Mouse (Mus musculus) layer of hippocampus, adult 11-12 months (tissue): ENCODE results near the gene Kdm4b.

Experiments
- DNase-seq: peaks from one replicate; pipeline ENCODE4 v3.0.0; 2022; ENCODE audit warnings: low spot score

Kdm4b gene

GRCm38 (mm10) chr17:56325450-56326152 is at the start of gene Kdm4b:
Gene Kdm4b (plus strand): TSS chr17:56326062.
- DNase-seq = peak; percentile 99

GRCm38 (mm10) chr17:56276643-56277566 is 49.0 kb upstream of the Kdm4b start, which contains the start of gene Ticam1:
Gene Ticam1 (minus strand): TSS chr17:56276786.
- DNase-seq = peak; percentile 87

DNA sequence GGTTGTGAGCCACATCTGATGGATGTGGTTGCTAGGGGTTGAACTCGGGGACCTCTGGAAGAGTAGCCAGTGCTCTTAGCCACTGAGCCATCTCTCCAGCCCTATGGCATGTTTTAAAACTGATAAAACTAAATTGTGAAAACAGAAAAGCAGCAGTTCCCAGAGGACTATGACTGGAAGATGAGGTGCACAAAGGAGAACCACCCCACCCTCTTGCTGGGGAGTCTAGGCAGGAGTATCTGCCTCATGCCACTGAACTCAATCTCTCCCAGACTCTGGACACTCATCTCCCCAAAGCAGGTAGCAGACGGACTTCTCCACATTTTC is 48.3 kb upstream of the Kdm4b start:
- DNase-seq = no peak

DNA sequence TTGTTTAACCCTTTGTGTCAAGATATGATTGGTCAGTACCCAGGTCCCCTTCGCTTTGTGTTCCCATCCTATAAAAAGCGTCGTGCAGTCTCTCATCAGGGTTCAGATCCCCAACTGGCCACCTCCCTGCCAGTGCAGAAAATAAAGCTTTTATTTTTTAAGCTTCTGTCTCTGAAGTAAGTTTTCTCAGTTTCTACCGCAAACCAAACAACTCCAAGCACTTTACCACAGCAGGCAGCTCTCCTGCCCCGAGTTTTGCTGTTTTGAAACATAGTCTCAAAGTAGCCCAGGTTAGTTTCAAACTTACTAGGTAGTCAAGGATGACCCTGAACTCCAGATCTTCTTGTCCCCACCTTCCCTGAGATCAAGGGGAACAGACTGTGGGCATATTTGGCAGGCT is 47.5 kb upstream of the Kdm4b start:
- DNase-seq = no peak

GRCm38 (mm10) chr17:56279481-56280155 is 46.2 kb upstream of the Kdm4b start:
- DNase-seq = no peak

DNA sequence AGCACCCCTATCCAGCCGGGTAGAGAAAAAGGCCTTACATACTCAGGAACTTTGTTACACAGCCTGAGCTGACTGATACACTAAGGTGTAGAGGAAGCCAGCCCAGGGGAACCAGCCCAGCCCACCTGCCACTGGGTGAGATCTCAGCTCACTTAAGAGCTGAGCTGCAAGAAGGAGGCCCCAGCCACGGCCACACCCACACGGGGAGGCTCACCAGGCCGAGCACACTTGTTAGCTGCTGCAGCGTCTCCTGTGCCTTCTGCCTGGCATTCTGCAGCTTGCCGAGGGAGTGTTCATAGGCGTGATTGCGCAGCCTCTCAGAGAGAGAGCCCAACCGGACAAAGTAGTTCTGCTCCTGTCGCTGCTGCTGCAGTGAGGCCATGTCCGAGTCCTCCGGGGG is 44.7 kb upstream of the Kdm4b start:
- no peak for DNase-seq

DNA sequence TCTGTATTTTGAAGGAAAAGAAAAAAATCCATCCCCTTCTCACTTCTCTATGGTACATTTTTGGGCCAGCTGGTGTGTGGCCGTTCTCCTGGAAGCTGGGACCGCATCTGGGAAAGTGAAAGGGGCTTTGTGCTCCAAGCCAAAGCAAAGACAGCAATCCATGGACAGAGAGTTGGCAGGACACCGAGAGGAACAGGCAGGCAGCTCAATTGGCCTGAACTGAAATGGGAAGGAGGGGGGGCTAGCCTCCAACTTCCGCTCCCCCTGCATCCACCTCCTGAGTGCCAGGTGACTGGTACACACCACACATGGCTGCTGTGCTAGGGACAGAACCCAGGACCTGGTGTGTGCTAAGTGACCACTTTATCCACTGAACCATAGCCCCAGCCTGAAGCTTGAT is 43.1 kb upstream of the Kdm4b start:
- DNase-seq = no peak

GRCm38 (mm10) chr17:56283316-56283715 is 42.5 kb upstream of the Kdm4b start:
- no peak for DNase-seq

GRCm38 (mm10) chr17:56285995-56286394 is 39.9 kb upstream of the Kdm4b start:
- DNase-seq = no peak

GRCm38 (mm10) chr17:56287830-56288229 is 38.0 kb upstream of the Kdm4b start:
- no peak for DNase-seq

DNA sequence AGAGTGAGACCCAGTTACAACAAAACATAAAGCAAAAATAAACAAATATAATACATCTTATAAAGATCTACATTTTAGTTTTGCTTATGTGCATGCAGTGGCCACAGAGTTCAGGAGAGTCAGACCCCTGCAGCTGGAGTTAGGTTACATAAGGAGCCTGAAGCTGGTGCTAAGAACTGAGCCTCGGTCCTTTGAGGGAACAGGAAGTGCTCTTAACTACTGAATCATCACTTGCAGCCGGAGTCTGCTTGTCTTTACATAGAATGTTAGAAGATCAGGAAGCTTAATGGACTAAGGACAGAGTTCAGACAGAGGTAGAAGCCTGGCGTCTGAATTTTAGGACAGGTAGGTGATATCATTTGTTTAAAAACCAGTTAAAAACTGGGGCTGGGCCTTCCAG is 37.0 kb upstream of the Kdm4b start:
- DNase-seq = no peak

- DNase-seq = no peak
These were observed 36.2 kb upstream of the Kdm4b start for GRCm38 (mm10) chr17:56289371-56290331.

DNA sequence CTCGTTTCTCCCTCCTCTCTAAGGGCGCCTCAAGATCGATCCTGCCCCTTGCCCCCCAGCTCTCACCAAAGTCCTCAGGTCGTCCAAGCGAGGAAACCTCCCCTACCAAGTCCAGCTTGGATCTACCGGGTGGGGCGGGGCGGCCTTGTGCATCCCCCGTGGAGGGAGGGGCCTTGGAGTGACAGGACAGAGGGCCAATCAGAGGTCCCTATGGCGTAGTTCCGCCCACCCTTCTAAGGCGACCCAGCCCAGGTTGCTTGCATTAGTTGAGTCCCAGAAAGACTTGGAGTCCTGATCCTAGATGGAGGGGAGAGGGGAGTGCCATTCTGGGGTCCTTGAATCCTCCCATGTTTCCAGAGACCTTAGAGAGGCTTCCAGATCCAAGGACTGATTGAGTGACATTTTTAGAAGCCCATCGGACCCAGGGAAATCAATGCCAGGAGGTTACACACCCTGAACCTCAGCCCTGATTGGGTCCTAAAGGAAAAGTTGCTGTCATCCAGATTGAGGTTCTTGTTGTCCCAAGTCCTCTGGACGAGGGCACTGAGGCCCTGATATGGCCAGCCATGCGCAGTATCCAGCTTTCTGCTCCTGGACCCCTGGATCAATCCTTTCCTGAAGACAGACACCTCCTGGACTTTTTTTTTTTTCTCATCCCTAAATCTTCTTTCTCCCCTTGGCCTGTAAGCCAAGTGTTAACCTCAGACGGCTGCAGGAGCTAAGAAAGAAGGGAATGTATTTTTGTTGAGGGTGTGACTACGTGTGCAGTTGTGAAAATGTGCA is 35.3 kb upstream of the Kdm4b start:
- DNase-seq = peak; percentile 85

DNA sequence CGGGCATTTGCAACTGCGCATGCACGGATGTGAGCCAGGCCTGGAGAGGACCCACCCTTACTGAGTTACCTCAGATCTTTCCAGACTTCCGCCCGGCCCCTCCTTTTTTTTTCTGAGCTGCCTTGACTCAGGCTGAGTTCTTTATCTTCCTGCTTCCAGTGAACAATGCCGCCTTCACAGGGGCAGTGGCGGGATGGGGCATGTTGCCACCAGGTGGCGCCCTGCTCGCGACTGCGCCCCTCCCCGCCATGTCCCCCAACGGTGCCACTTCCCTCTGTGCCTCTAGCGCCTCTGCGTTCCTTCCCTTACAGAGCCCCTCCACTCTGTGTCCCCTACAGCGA is 34.7 kb upstream of the Kdm4b start:
- DNase-seq = peak; percentile 81

GRCm38 (mm10) chr17:56291826-56292475 is 33.9 kb upstream of the Kdm4b start:
- DNase-seq = no peak

DNA sequence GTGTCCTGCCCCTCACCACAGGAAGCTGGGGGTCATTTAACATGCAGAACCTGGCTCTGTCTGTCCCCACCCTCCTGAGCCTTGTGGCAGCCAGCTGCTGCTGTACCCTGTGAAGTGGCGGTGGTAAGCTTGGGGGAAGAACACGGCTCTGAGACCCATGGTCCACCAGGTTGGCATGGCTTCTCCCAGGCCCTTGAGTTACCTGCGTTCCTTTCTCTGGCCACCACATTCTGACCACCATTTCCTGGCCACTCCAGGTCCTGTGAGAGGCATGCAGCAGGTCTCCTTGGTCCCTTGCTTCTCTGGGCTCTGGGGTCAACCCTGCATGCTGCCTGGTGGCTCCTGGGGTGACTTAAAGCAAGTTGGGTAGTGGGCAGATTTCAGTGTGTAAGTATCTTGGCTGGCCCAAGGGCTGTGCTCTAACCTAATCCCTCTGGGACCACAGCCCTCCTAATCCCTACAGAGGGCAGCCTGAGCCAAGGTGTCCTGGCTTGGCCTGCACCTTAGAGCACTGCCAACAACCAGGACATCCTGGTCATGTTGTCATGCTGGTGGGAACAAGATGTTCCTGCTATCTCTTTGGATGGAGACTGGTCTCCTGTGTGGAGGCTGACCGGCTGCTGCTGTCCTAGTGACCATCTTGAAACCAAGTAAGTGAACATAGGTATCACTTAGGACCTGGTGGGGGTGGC is 33.2 kb upstream of the Kdm4b start, which contains the start of gene Plin3:
Gene Plin3 (minus strand): TSS at position 343 of the 692 bp plus-strand sequence.
- no peak for DNase-seq

- DNase-seq = no peak
These were observed 32.6 kb upstream of the Kdm4b start for GRCm38 (mm10) chr17:56293291-56293690.

DNA sequence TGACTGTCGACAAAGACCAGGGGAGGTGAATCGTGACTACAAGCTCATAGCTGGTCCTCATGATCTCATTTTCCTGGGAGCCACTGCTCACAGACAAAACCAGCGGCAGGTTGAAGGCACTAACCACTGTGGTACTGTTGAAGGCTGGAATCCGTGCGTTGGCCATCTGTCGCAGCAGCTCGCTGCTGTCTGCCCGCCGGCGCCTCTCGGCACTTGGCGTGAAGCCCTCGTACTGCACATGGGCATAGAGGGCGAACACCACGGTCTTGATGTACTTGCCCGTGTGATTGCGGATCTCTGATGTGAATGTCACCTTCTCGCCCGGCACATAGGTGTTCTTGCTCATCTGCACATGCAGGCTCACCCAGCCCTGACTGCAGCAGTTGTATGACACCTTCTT is 31.6 kb upstream of the Kdm4b start:
- DNase-seq = no peak

DNA sequence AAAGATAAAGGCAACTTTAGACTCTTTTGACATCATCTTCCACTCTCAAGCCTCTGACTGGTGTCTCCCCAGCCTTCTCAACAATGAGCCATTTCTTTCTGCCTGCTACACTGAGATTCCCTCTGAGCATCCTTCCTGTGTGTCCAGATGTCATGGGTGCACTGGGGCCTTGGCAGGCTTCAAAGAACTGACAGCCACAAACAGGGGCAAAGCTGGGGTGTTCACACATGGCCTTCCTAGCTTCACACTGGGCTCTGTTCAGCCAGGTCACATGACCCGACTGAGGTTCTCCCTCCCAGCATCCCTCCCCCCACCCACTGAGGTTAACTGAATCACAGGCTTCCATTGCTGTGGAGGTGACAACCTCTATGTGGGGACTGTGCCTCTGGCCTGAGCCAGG is 29.7 kb upstream of the Kdm4b start:
- DNase-seq = no peak

DNA sequence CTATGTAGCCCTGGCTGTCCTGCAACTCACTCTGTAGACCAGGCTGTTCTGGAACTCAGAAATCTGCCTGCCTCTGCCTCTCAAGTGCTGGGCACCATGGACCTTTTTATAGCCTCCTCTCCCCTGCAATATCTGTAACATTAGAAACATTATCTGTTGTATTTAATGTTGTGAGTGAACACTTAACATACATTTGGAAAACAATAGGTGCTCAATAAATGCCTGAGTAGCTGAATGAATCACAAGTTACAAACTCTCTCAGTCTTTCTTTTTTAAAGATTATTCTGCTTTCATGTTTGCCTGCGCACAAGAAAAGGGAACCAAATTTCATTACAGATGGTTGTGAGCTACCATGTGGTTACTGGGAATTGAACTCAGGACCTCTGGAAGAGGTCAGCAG is 27.6 kb upstream of the Kdm4b start:
- no peak for DNase-seq
